Mouse (Mus musculus) heart, embryonic 12.5 days (tissue): ENCODE data around the gene Hivep1. TPM values are rescaled to one million over a fixed set of nuclear protein-coding genes. Genes with fewer than 3 reads are reported as not detected.

ENCODE experiments used
- ATAC-seq: fragments of 200-750 bp; cut with Nextera tagmentation; 2 replicates; pipeline ENCODE4 v1.8.0; 2017; ENCODE audit warnings: moderate TSS enrichment, moderate library complexity; ENCODE audit not compliant: insufficient number of reproducible peaks, low FRiP score
- H3K27ac ChIP-seq: fragments of 300-500 bp; sonication (generic); 2 replicates; pipeline ENCODE4 v1.5.1; 2016; ENCODE audit warnings: mild to moderate bottlenecking, moderate library complexity; ENCODE audit not compliant: poor library complexity, severe bottlenecking
- H3K27me3 ChIP-seq: fragments of 300-500 bp; sonication (generic); replicated peaks from 2 replicates; pipeline ENCODE4 v1.6.1; 2016; ENCODE audit warnings: mild to moderate bottlenecking, moderate library complexity
- H3K36me3 ChIP-seq: fragments of 300-500 bp; sonication (generic); 2 replicates; pipeline ENCODE4 v1.6.1; 2016; ENCODE audit warnings: mild to moderate bottlenecking, moderate library complexity
- H3K4me1 ChIP-seq: fragments of 300-500 bp; sonication (generic); replicated peaks from 2 replicates; pipeline ENCODE4 v1.6.1; 2016; ENCODE audit warnings: mild to moderate bottlenecking
- H3K4me2 ChIP-seq: fragments of 300-500 bp; sonication (generic); 2 replicates; pipeline ENCODE4 v1.6.1; 2016; ENCODE audit warnings: mild to moderate bottlenecking, moderate library complexity
- H3K4me3 ChIP-seq: fragments of 300-500 bp; sonication (generic); 2 replicates; pipeline ENCODE4 v1.5.1; 2016; ENCODE audit warnings: mild to moderate bottlenecking
- H3K9ac ChIP-seq: fragments of 300-500 bp; sonication (generic); 2 replicates; pipeline ENCODE4 v1.6.1; 2016; ENCODE audit warnings: mild to moderate bottlenecking, moderate library complexity
- H3K9me3 ChIP-seq: fragments of 300-500 bp; sonication (generic); replicated peaks from 2 replicates; pipeline ENCODE4 v1.6.1; 2016; ENCODE audit warnings: mild to moderate bottlenecking, moderate library complexity
- WGBS: fragments of 180-500 bp; shearing (Covaris S2); methylation state at CpG from one replicate; pipeline ENCODE4 v1.1.7; 2016; 5-methylcytosine and 5-hydroxymethylcytosine counted together
- polyA plus RNA-seq: library from polyadenylated mRNA; unstranded; fragments of >200 nt; fragmentation: Nextera tagmentation; extraction: Ambion mirVana; gene quantifications from 2 replicates; pipeline ENCODE4 v1.2.1, GENCODE M21; 2016

The Hivep1 gene
- polyA plus RNA-seq, 1 experiment from 2014 or later: 10.2 TPM

DNA sequence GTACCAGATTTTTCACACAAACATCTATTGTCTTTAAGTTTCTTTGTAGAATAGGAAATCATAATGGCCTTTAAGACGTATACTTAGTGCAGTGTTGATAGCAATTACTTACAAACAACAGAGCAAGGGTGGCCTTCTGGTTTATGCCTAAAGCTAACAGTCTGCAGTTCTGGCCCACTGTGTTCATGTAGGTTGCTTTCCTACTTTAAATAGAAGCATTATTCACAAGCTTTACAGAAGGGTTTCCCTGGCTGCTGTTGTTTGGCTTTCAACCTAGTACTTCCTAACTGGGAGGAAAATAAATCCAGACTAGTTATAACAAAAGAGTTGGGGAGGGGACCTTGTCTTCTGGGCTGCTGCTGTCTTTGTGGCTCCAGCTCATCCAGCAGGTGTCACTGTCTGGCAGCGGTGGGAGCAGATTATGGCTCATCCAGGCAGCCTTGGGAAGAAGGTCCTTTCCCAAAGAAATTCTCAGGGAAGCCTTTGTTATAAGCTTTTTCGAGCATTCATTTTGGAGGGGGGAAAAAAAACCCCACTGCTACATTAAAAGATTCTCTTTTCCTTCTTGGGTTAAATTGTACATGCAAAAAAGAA is 123.1 kb downstream of the Hivep1 start:
- Histone ChIP-seq H3K4me2 (no peak overlapping the region), H3K36me3 (peaks cover 10% of the 10 kb centered on the region), H3K4me1 (peaks cover 22% of the 10 kb centered on the region), H3K9ac (no peak overlapping the region), H3K9me3 (no peaks in the 10 kb centered on the region), H3K4me3 (no peak overlapping the region), H3K27ac (peak overlapping the region; percentile 53; the same call in 1 of the 2 replicates), H3K27me3 (no peaks in the 10 kb centered on the region)
- WGBS: 24% methylated on average over 3 of the region's 3 CpGs
- ATAC-seq: no peak

- Histone ChIP-seq H3K9me3 (no peaks in the 10 kb centered on the region), H3K4me2 (no peak overlapping the region), H3K4me3 (no peak overlapping the region), H3K9ac (no peak overlapping the region), H3K36me3 (peaks cover 28% of the 10 kb centered on the region), H3K27ac (no peak overlapping the region), H3K4me1 (no peaks in the 10 kb centered on the region), H3K27me3 (no peaks in the 10 kb centered on the region)
- 86% methylated on average over 5 of the region's 5 CpGs for WGBS
- ATAC-seq: no peak
Observed at GRCm38 (mm10) chr13:42182635-42183034, 130.8 kb downstream of the Hivep1 start.

- whole genome bisulfite sequencing: 94% methylated on average over 17 of the region's 17 CpGs
- Histone ChIP-seq H3K9me3 (no peaks in the 10 kb centered on the region), H3K27ac (no peak overlapping the region), H3K9ac (no peak overlapping the region), H3K4me3 (no peak overlapping the region), H3K36me3 (peaks cover 28% of the 10 kb centered on the region), H3K4me1 (no peaks in the 10 kb centered on the region), H3K4me2 (no peak overlapping the region), H3K27me3 (no peaks in the 10 kb centered on the region)
- no peak for ATAC-seq
Observed at GRCm38 (mm10) chr13:42184131-42184530, 132.3 kb downstream of the Hivep1 start.

DNA sequence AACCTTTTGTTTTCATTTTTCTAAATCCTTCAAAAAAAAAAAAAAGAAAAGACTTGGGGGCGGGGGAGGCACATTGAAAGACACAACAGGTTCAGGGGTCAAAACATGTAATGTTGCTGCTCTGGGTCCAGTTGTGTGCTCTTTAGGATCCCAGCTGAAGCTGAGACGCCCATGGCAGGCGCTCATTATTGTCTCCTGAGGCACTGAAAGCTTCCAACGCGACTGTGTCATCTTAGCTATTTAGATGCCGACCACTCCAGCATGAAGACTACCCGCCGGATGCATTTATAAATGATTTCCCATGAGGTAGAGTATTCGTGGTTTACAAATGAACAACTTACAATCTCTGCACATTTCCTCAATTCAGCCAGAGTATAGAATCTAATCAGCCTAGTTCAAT is 141.2 kb downstream of the Hivep1 start:
- no peak overlapping the region for H3K27ac ChIP-seq
- H3K4me1 ChIP-seq: 0 out of 2 replicates have a peak, but pooled peaks cover under 1% of the 10 kb centered on the region
- no peaks in the 10 kb centered on the region for H3K9me3 ChIP-seq
- no peak overlapping the region for H3K4me2 ChIP-seq
- no peak overlapping the region for H3K9ac ChIP-seq
- no peak for ATAC-seq
- no peaks in the 10 kb centered on the region for H3K36me3 ChIP-seq
- no peak overlapping the region for H3K4me3 ChIP-seq
- H3K27me3 ChIP-seq: no peaks in the 10 kb centered on the region
- WGBS: 76% methylated on average over 9 of the region's 9 CpGs

- H3K27me3 ChIP-seq: no peaks in the 10 kb centered on the region
Observed at GRCm38 (mm10) chr13:42195671-42196070, 143.8 kb downstream of the Hivep1 start.

GRCm38 (mm10) chr13:42197656-42198055 is 145.8 kb downstream of the Hivep1 start:
- no peaks in the 10 kb centered on the region for H3K27me3 ChIP-seq
- ATAC-seq: no peak
- 95% methylated on average over 2 of the region's 2 CpGs for WGBS

More at GRCm38 (mm10) chr13:42195671-42196070, 143.8 kb downstream of the Hivep1 start:
- H3K4me1 ChIP-seq: 0 out of 2 replicates have a peak, but pooled peaks cover 6% of the 10 kb centered on the region
- WGBS: 89% methylated on average over 7 of the region's 7 CpGs
- peaks cover 8% of the 10 kb centered on the region for H3K9me3 ChIP-seq
- no peak for ATAC-seq
- no peak overlapping the region for H3K4me3 ChIP-seq
- no peak overlapping the region for H3K9ac ChIP-seq
- no peaks in the 10 kb centered on the region for H3K36me3 ChIP-seq
- H3K4me2 ChIP-seq: no peak overlapping the region
- H3K27ac ChIP-seq: no peak overlapping the region

DNA sequence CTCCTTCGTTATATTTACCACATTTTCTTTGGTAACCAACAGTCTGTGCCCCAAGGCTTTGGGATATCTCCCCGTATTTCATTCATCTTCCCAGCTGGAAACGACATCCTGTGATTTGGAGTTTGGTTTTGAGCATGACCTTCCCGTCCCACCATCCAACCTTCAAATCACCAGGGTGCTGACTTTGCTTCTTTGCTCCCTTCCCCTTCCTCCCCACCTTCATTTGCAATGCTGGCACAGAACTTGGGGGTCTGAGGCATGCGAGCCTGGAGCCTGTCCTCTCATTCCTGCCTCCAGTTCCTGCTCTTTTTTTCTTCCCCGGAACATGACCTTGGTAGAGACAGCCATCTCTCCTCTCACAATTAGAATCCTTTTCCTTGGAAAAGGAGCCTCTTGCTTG is 161.7 kb downstream of the Hivep1 start:
- no peak overlapping the region for H3K9ac ChIP-seq
- 81% methylated on average over 6 of the region's 6 CpGs for WGBS
- no peak for ATAC-seq
- no peak overlapping the region for H3K4me3 ChIP-seq
- no peaks in the 10 kb centered on the region for H3K36me3 ChIP-seq
- H3K4me2 ChIP-seq: no peak overlapping the region
- no peaks in the 10 kb centered on the region for H3K9me3 ChIP-seq
- no peak overlapping the region for H3K27ac ChIP-seq
- no peaks in the 10 kb centered on the region for H3K27me3 ChIP-seq
- peaks cover 8% of the 10 kb centered on the region for H3K4me1 ChIP-seq

More at GRCm38 (mm10) chr13:42197656-42198055, 145.8 kb downstream of the Hivep1 start:
- Histone ChIP-seq H3K4me3 (no peak overlapping the region), H3K4me2 (no peak overlapping the region), H3K36me3 (no peaks in the 10 kb centered on the region), H3K9me3 (peaks cover 8% of the 10 kb centered on the region), H3K4me1 (0 out of 2 replicates have a peak, but pooled peaks cover 6% of the 10 kb centered on the region), H3K9ac (no peak overlapping the region), H3K27ac (no peak overlapping the region)

DNA sequence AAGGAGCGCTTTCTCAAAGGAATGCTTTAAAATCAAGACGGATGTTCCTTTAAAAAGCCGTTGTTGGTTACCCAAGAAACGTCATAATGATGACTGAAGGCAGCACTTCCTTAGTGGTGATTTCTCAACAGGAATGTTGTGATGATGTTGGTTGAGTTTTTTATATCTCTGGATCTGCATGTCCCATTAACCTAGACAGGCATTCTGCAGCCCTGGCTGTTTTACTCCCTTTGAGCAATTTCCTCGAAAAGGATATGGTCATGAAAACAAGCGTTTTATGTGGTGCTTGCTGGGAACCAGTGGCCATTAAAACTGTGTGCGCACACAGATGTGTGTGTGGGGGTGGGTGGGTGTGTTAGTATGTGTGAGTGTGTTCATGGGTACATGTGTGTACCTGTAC is 170.6 kb downstream of the Hivep1 start:
- no peak overlapping the region for H3K4me2 ChIP-seq
- no peak overlapping the region for H3K27ac ChIP-seq
- no peaks in the 10 kb centered on the region for H3K27me3 ChIP-seq
- 91% methylated on average over 7 of the region's 7 CpGs for WGBS
- no peaks in the 10 kb centered on the region for H3K36me3 ChIP-seq
- no peak overlapping the region for H3K9ac ChIP-seq
- no peak overlapping the region for H3K4me3 ChIP-seq
- H3K9me3 ChIP-seq: no peaks in the 10 kb centered on the region
- no peak for ATAC-seq
- H3K4me1 ChIP-seq: peaks cover 6% of the 10 kb centered on the region

DNA sequence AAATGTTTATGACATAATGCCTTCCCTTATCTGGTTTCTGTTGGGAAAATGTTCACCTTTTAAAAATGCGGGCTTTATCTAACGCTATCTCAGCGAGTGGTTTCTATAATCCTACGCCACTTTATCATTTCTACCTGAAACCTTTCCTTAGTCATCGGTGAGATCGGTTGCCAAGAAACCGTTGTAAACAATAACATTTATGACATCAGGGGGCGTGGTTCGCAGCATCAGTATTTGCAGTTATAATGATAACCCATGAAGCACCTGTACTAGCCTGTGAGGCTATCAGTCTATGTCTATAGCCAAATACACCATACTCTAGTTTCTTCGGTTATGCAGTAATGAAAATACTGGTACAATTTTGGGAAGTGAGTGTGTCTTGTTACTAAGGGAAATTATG is 177.0 kb downstream of the Hivep1 start:
- Histone ChIP-seq H3K9ac (no peak overlapping the region), H3K9me3 (no peaks in the 10 kb centered on the region), H3K27me3 (no peaks in the 10 kb centered on the region), H3K4me3 (no peak overlapping the region), H3K4me1 (no peaks in the 10 kb centered on the region), H3K36me3 (no peaks in the 10 kb centered on the region), H3K4me2 (no peak overlapping the region), H3K27ac (no peak overlapping the region)
- WGBS: 79% methylated on average over 10 of the region's 10 CpGs
- ATAC-seq: no peak

DNA sequence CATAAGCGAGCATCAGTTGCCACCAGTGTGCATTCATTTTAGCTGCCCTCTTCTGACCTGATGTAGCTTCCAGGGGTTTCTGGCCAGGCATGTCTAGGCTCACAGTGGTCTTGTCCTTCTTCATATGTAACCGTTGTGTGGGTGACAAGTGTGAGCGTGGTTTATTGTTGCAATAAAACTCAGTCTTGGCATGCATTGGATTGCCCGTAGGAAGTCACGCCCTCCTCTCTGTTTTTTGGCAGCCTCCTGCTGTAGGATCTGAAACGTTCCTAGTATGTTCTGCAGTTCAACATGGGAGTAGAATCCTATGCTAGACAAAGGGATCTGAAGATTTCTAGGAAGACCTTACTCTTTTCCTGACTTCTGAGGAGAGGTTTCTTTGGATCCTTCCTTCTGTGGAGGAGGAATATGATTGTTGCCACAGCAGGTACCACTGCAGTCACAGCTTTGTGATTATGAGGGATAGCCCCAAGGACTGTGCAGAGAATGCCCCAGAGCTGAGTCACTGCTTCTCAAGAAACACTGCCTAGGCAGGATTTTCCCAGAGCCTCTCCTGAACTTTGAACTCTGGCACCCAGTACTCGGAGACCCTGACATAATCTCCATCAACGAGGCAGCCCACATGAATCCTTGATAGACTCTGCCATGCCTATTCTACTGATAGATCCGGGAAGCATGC is 182.1 kb downstream of the Hivep1 start:
- Histone ChIP-seq H3K9me3 (no peaks in the 10 kb centered on the region), H3K4me1 (peaks cover 9% of the 10 kb centered on the region), H3K9ac (no peak overlapping the region), H3K27ac (no peak overlapping the region), H3K27me3 (no peaks in the 10 kb centered on the region), H3K36me3 (no peaks in the 10 kb centered on the region), H3K4me2 (no peak overlapping the region), H3K4me3 (no peak overlapping the region)
- ATAC-seq: no peak
- WGBS: 74% methylated on average over 9 of the region's 9 CpGs

- Histone ChIP-seq H3K4me1 (peaks cover 13% of the 10 kb centered on the region), H3K4me3 (no peak overlapping the region), H3K4me2 (no peak overlapping the region), H3K9me3 (no peaks in the 10 kb centered on the region), H3K36me3 (no peaks in the 10 kb centered on the region), H3K27ac (no peak overlapping the region), H3K27me3 (no peaks in the 10 kb centered on the region), H3K9ac (no peak overlapping the region)
- WGBS: 72% methylated on average over 3 of the region's 3 CpGs
- no peak for ATAC-seq
Observed at GRCm38 (mm10) chr13:42238520-42238919, 186.7 kb downstream of the Hivep1 start.
